Mouse (Mus musculus) limb, embryonic 14.5 days (tissue): ENCODE measurements around the gene Sec14l1. TPM values are rescaled to one million over a fixed set of nuclear protein-coding genes. Genes with fewer than 3 reads are reported as not detected.

Source experiments
- ATAC-seq: fragments of 200-750 bp; cut with Nextera tagmentation; 2 replicates; pipeline ENCODE4 v1.8.0; 2017; ENCODE audit warnings: low read depth, moderate number of reproducible peaks, moderate TSS enrichment; ENCODE audit not compliant: low FRiP score
- DNase-seq: peaks from one replicate; pipeline ENCODE4 v3.0.0-alpha.2; 2015; ENCODE audit warnings: low spot score
- H3K27ac ChIP-seq: fragments of 300-500 bp; sonication (generic); replicated peaks from 2 replicates; pipeline ENCODE4 v1.5.1; 2014; ENCODE audit warnings: low read depth, mild to moderate bottlenecking, low read length, moderate library complexity, mixed read lengths
- H3K27me3 ChIP-seq: fragments of 300-500 bp; sonication (generic); 2 replicates; pipeline ENCODE4 v1.6.1; 2014; ENCODE audit warnings: low read length, mixed read lengths; ENCODE audit not compliant: control insufficient read depth, insufficient read depth
- H3K36me3 ChIP-seq: fragments of 300-500 bp; sonication (generic); 2 replicates; pipeline ENCODE4 v1.6.1; 2014; ENCODE audit warnings: mild to moderate bottlenecking, low read length, moderate library complexity, mixed read lengths; ENCODE audit not compliant: control insufficient read depth, insufficient read depth
- H3K4me1 ChIP-seq: fragments of 300-500 bp; sonication (generic); 2 replicates; pipeline ENCODE4 v1.6.1; 2014; ENCODE audit warnings: antibody characterized with exemption, low read length, mixed read lengths; ENCODE audit not compliant: control insufficient read depth, insufficient read depth
- H3K4me2 ChIP-seq: fragments of 300-500 bp; sonication (generic); replicated peaks from 2 replicates; pipeline ENCODE4 v1.6.1; 2014; ENCODE audit warnings: low read depth, mild to moderate bottlenecking, low read length, moderate library complexity; ENCODE audit not compliant: severe bottlenecking
- H3K4me3 ChIP-seq: fragments of 300-500 bp; sonication (generic); replicated peaks from 2 replicates; pipeline ENCODE4 v1.5.1; 2014; ENCODE audit warnings: low read length
- H3K9ac ChIP-seq: fragments of 300-500 bp; sonication (generic); 2 replicates; pipeline ENCODE4 v1.6.1; 2014; ENCODE audit warnings: mild to moderate bottlenecking, low read depth, low read length, moderate library complexity; ENCODE audit not compliant: severe bottlenecking
- H3K9me3 ChIP-seq: fragments of 300-500 bp; sonication (generic); 2 replicates; pipeline ENCODE4 v1.6.1; 2016; ENCODE audit warnings: low read length; ENCODE audit not compliant: control insufficient read depth
- POLR2A ChIP-seq: fragments of 200-500 bp; IDR thresholded peaks from 2 replicates; pipeline ENCODE4 v1.8.0; 2012; ENCODE audit warnings: inconsistent platforms, mild to moderate bottlenecking, moderate library complexity, borderline replicate concordance; ENCODE audit not compliant: insufficient read depth, insufficient read length; ENCODE audit errors: extremely low read depth
- WGBS: fragments of 180-500 bp; shearing (Covaris S2); extraction: QIAGEN DNeasy Blood & Tissue Kit; methylation state at CpG from one replicate; pipeline ENCODE4 v1.1.7; 2014; 5-methylcytosine and 5-hydroxymethylcytosine counted together
- polyA plus RNA-seq, 2 experiments: library from polyadenylated mRNA; depleted of rRNA in 1 of 2; stranded (reverse) in 1 of 2; unstranded in 1 of 2; fragments of >200 nt; fragmentation: Nextera tagmentation in 1 of 2; extraction: Ambion mirVana in 1 of 2; gene quantifications; 2 replicates each; pipeline versions ENCODE4 v1.2.1 to v1.2.3; 2012 to 2014

The Sec14l1 gene
- polyA plus RNA-seq, 2 experiments, result 38.7 to 72.5 TPM

GRCm38 (mm10) chr11:117078637-117079240, 36.2 kb upstream of the Sec14l1 start:
- Histone ChIP-seq H3K9me3 (no peaks in the 10 kb centered on the region), H3K4me2 (no peak overlapping the region), H3K36me3 (peaks cover 35% of the 10 kb centered on the region), H3K4me3 (no peak overlapping the region), H3K4me1 (peaks cover 29% of the 10 kb centered on the region), H3K27ac (no peak overlapping the region), H3K27me3 (no peaks in the 10 kb centered on the region), H3K9ac (no peak overlapping the region)
- ATAC-seq (no peak), DNase-seq (no peak)
- no peak for TF ChIP-seq POLR2A
- 87% methylated on average over 12 of the region's 12 CpGs for WGBS

DNA sequence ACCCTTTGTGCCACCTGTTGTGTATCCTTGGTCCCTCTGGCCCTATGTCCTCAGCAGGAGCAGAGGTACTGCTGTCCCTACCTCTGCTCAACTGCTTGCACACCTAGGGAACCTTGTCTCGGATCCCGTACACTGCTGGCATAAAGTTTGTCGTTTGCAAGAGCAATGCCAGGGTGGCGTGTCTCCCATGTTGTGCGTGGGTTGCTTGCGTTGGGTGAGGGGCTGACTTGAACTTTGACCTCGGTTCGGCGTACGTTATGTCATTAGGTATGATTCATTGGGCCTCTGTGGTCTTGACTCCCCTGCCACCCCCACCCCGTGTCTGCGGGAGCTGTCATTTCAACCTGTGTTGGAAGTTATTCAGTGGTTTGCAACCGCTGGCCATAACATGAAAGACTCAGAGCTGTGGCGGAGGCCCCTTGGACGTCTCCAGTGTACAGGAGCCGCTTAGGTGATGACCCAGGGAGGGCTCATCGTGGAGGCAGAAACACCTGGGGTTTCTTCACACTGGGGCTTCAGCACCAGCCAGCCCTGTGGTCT, 35.2 kb upstream of the Sec14l1 start:
- Histone ChIP-seq H3K27me3 (no peaks in the 10 kb centered on the region), H3K4me1 (peaks cover 29% of the 10 kb centered on the region), H3K36me3 (peaks cover 35% of the 10 kb centered on the region), H3K9ac (no peak overlapping the region), H3K4me3 (no peak overlapping the region), H3K4me2 (no peak overlapping the region), H3K9me3 (no peaks in the 10 kb centered on the region), H3K27ac (no peak overlapping the region)
- 85% methylated on average over 17 of the region's 17 CpGs for WGBS
- TF ChIP-seq POLR2A, result no peak
- ATAC-seq (no peak), DNase-seq (no peak)

GRCm38 (mm10) chr11:117080209-117080608, 34.8 kb upstream of the Sec14l1 start:
- ATAC-seq, result no peak
- H3K4me2 ChIP-seq, result no peak overlapping the region
- H3K27me3 ChIP-seq, result no peaks in the 10 kb centered on the region
- H3K36me3 ChIP-seq, result peaks cover 35% of the 10 kb centered on the region
- peaks cover 29% of the 10 kb centered on the region for H3K4me1 ChIP-seq
- no peak overlapping the region for H3K4me3 ChIP-seq
- no peak overlapping the region for H3K9ac ChIP-seq
- WGBS, result 92% methylated on average over 11 of the region's 11 CpGs
- no peak for DNase-seq
- no peak overlapping the region for H3K27ac ChIP-seq
- H3K9me3 ChIP-seq, result no peaks in the 10 kb centered on the region
- TF ChIP-seq POLR2A, result no peak

DNA sequence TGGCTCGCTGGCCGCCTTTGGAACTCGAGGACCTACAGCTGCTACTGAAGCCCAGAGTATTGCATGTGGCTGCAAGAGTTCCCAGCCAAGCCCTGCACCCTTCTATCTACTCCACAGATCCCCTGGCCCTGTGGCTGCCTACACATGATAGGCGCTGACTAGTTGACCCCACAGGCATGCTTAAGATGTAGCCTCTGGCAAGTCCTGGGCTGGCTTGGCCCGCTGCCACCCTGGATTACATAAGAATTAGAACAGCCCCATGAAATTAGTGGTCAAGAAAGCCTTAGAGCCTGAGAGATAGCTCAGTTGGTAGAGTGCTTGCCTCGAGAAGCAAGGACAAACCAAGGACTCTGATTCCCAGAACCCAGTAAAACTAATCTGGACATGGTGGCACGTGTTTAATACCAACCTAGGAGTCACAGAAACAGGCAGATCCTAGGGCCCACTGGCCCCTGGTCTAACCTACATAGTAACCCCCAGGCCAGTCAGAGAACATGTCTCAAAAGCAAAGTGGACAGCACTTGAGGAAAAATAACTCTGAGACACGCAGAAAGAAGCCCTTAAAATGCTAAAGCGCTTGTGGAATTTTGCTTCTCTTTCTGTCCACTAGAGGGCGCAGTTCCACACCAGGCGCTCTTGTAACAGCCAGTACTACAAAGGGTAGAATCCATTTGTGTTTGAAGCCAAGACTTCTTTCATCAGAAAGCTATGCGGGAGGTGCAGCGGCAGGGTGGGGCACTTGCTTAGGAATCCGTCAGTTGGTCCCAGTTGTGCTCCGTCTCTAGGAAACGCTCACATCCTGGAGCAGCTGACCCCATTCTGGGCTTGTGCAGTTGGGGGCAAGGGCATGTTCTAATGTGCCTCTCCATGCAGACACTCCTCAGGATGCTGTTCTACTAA, 33.6 kb upstream of the Sec14l1 start:
- Histone ChIP-seq H3K9ac (no peak overlapping the region), H3K9me3 (no peaks in the 10 kb centered on the region), H3K4me1 (peaks cover 26% of the 10 kb centered on the region), H3K4me2 (peak overlapping the region; percentile 22), H3K27ac (peak overlapping the region; percentile 68), H3K36me3 (peaks cover 35% of the 10 kb centered on the region), H3K27me3 (no peaks in the 10 kb centered on the region), H3K4me3 (no peak overlapping the region)
- DNase-seq (peak; percentile 92), ATAC-seq (peak; percentile 81)
- WGBS, result 30% methylated on average over 16 of the region's 16 CpGs
- TF ChIP-seq POLR2A, result no peak

DNA sequence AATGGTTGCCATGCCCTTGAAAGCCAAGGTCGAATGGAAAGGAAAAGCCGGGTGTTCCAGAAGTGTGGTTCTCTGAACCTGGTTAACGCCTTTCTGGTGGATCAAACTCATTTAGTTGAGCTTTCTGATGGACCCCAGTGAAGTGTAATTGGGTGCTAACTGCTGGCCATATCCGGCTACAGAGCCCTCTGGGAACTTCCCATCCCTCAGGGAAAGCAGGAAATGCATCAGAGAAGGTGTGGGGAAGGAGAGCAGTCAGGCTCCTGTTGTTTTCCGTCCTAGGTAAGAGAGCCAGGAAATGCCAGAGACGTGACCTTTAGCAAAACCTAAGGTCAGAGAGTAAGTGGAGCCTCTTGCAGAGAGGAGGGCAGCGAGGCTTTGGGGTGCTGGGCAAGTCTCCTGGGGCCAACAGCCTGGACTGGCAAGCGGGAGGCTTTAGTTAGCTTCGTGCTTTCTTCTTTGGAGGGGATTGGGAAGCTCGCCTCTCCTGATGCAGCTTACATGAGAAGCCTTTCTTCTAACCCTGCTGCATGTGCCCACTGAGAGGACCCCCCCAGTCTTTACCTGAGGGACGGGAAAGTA, 32.5 kb upstream of the Sec14l1 start:
- peaks cover 22% of the 10 kb centered on the region for H3K4me1 ChIP-seq
- no peak for DNase-seq
- ATAC-seq, result no peak
- H3K4me2 ChIP-seq, result no peak overlapping the region
- H3K36me3 ChIP-seq, result peaks cover 35% of the 10 kb centered on the region
- H3K27me3 ChIP-seq, result no peaks in the 10 kb centered on the region
- H3K9ac ChIP-seq, result no peak overlapping the region
- H3K4me3 ChIP-seq, result no peak overlapping the region
- H3K9me3 ChIP-seq, result no peaks in the 10 kb centered on the region
- 55% methylated on average over 11 of the region's 11 CpGs for WGBS
- TF ChIP-seq POLR2A, result no peak
- peak overlapping the region; percentile 68; the same call in 1 of the 2 replicates for H3K27ac ChIP-seq
